Mouse (Mus musculus) MN1 (cell line): ENCODE measurements at regions not wholly inside any gene's neighbourhood (a gene's known extent, or its start where the extent isn't known, plus 50 kb on each side); places are given as distances from the start of the nearest gene placed in this dataset.

Experiments used
- DNase-seq: peaks from one replicate; pipeline ENCODE4 v3.0.0-alpha.2; 2016; ENCODE audit warnings: low spot score

GRCm38 (mm10) chr13:112220184-112220583, 68.1 kb upstream of the Ankrd55 start:
- peak; percentile 35 for DNase-seq

- DNase-seq = no peak
Measured at GRCm38 (mm10) chr13:112223616-112224015, 64.6 kb upstream of the Ankrd55 start.

GRCm38 (mm10) chr13:112227766-112228165, 60.5 kb upstream of the Ankrd55 start:
- DNase-seq = peak; percentile 66

GRCm38 (mm10) chr13:112228846-112229245, 59.4 kb upstream of the Ankrd55 start:
- DNase-seq = no peak

- DNase-seq = peak; percentile 74
Measured at GRCm38 (mm10) chr13:112230176-112230575, 58.1 kb upstream of the Ankrd55 start.

- DNase-seq = no peak
Measured at GRCm38 (mm10) chr13:112234695-112235094, 53.6 kb upstream of the Ankrd55 start.

- no peak for DNase-seq
Measured at GRCm38 (mm10) chr13:112236956-112237355, 51.3 kb upstream of the Ankrd55 start.

GRCm38 (mm10) chr13:112237377-112237776, 50.9 kb upstream of the Ankrd55 start:
- DNase-seq = no peak

GRCm38 (mm10) chr13:112237917-112238316, 50.3 kb upstream of the Ankrd55 start:
- DNase-seq = no peak
